Mouse (Mus musculus) forebrain, embryonic 14.5 days (tissue): ENCODE measurements around the gene 4921524J17Rik. TPM values are rescaled to one million over a fixed set of nuclear protein-coding genes. Genes with fewer than 3 reads are reported as not detected.

ENCODE experiments used
- ATAC-seq: fragments of 200-750 bp; cut with Nextera tagmentation; 2 replicates; pipeline ENCODE4 v1.8.0; 2017; ENCODE audit warnings: mild to moderate bottlenecking, moderate library complexity
- DNase-seq: peaks from one replicate; pipeline ENCODE4 v3.0.0-alpha.2; 2015; ENCODE audit warnings: low spot score
- H3K27ac ChIP-seq: fragments of 300-500 bp; sonication (generic); 2 replicates; pipeline ENCODE4 v1.5.1; 2014; ENCODE audit warnings: low read depth, mild to moderate bottlenecking, control low read depth, low read length, moderate library complexity
- H3K27me3 ChIP-seq: fragments of 300-500 bp; sonication (generic); replicated peaks from 2 replicates; pipeline ENCODE4 v1.6.1; 2014; ENCODE audit warnings: low read length, control low read depth, mixed read lengths; ENCODE audit not compliant: control insufficient read depth, insufficient read depth
- H3K36me3 ChIP-seq: fragments of 300-500 bp; sonication (generic); 2 replicates; pipeline ENCODE4 v1.6.1; 2014; ENCODE audit warnings: low read length, control low read depth; ENCODE audit not compliant: control insufficient read depth, insufficient read depth
- H3K4me1 ChIP-seq: fragments of 300-500 bp; sonication (generic); 2 replicates; pipeline ENCODE4 v1.6.1; 2014; ENCODE audit warnings: antibody characterized with exemption, low read length, control low read depth; ENCODE audit not compliant: control insufficient read depth, insufficient read depth
- H3K4me2 ChIP-seq: fragments of 300-500 bp; sonication (generic); 2 replicates; pipeline ENCODE4 v1.6.1; 2014; ENCODE audit warnings: mild to moderate bottlenecking, control low read depth, low read length
- H3K4me3 ChIP-seq: fragments of 300-500 bp; sonication (generic); 2 replicates; pipeline ENCODE4 v1.5.1; 2014; ENCODE audit warnings: low read depth, low read length, control low read depth
- H3K9ac ChIP-seq: fragments of 300-500 bp; sonication (generic); 2 replicates; pipeline ENCODE4 v1.6.1; 2014; ENCODE audit warnings: mild to moderate bottlenecking, low read length, control low read depth, moderate library complexity
- H3K9me3 ChIP-seq: fragments of 300-500 bp; sonication (generic); replicated peaks from 2 replicates; pipeline ENCODE4 v1.6.1; 2016; ENCODE audit warnings: low read length, control low read depth, mixed read lengths; ENCODE audit not compliant: control insufficient read depth
- WGBS: fragments of 180-500 bp; shearing (Covaris S2); extraction: QIAGEN DNeasy Blood & Tissue Kit; methylation state at CpG from one replicate; pipeline ENCODE4 v1.1.7; 2014; 5-methylcytosine and 5-hydroxymethylcytosine counted together
- polyA plus RNA-seq: library from polyadenylated mRNA; unstranded; fragments of >200 nt; fragmentation: Nextera tagmentation; extraction: Ambion mirVana; gene quantifications from 2 replicates; pipeline ENCODE4 v1.2.1, GENCODE M21; 2014

4921524J17Rik gene
- polyA plus RNA-seq, 1 experiment from 2014 or later, result 64.7 TPM

DNA sequence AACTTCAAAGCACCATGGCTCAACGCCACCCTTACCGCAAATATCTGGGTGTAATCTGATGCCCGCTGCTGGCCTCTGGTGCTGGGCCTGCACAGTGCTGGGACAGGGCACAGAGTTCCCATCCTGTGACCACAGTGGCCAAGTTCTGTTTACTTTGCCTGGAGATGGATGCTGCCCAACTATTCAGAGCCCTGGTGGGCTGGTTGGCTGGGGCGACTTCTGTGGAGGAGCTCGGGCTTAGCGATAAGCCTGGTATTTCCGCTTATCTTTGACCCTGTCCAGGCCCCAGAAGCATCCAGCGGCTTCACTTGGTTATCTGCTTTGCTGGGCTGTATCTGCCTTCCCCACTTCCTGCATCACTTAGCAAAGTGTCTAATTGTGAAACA, 51.8 kb downstream of the 4921524J17Rik start:
- ATAC-seq (no peak), DNase-seq (no peak)
- Histone ChIP-seq H3K9ac (no peak overlapping the region), H3K4me3 (no peak overlapping the region), H3K4me2 (no peak overlapping the region), H3K27ac (no peak overlapping the region), H3K27me3 (no peaks in the 10 kb centered on the region), H3K36me3 (no peaks in the 10 kb centered on the region), H3K9me3 (no peaks in the 10 kb centered on the region), H3K4me1 (no peaks in the 10 kb centered on the region)
- 84% methylated on average over 8 of the region's 8 CpGs for WGBS

- H3K9ac ChIP-seq, result no peak overlapping the region
- no peaks in the 10 kb centered on the region for H3K4me1 ChIP-seq
- no peak overlapping the region for H3K4me3 ChIP-seq
- DNase-seq (no peak), ATAC-seq (no peak)
- 88% methylated on average over 10 of the region's 10 CpGs for WGBS
- no peak overlapping the region for H3K27ac ChIP-seq
- no peak overlapping the region for H3K4me2 ChIP-seq
- no peaks in the 10 kb centered on the region for H3K9me3 ChIP-seq
- H3K36me3 ChIP-seq, result no peaks in the 10 kb centered on the region
- no peaks in the 10 kb centered on the region for H3K27me3 ChIP-seq
These were observed 52.4 kb downstream of the 4921524J17Rik start for GRCm38 (mm10) chr8:85380123-85380823.

DNA sequence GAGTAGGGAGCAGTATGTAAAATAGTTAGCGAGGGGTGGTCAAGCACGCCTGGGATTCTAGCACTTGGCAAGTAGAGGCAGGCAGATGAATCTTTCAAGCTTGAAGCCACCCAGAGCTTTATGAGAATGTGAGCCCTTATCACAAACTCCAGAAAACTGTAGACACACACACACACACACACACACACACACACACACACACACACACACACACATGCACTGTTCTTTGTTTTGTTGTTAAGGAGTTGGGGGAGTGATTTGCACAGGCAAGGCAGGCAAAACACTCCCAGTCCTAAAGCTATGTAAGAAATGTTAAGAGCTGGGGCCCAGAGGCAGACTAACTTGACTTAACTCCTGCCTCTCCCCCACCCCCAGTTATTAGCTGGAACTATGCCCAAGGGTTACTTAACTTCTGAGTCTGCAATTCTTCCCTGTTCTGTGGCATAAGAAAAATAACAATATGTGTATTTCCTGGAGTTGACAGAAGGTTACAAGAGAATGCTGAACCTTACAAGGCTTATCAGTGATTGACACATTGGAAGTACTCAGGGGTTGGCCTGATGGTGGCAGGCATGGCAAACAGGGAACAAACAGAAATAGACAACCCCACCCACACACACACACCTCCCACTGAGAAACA, 53.4 kb downstream of the 4921524J17Rik start:
- Histone ChIP-seq H3K9ac (no peak overlapping the region), H3K4me3 (no peak overlapping the region), H3K4me2 (no peak overlapping the region), H3K4me1 (no peaks in the 10 kb centered on the region), H3K36me3 (no peaks in the 10 kb centered on the region), H3K27ac (no peak overlapping the region), H3K27me3 (no peaks in the 10 kb centered on the region), H3K9me3 (no peaks in the 10 kb centered on the region)
- DNase-seq (no peak), ATAC-seq (no peak)
- WGBS, result 42% methylated on average over 2 of the region's 2 CpGs

GRCm38 (mm10) chr8:85376516-85376915, 56.1 kb downstream of the 4921524J17Rik start:
- Histone ChIP-seq H3K36me3 (no peaks in the 10 kb centered on the region), H3K4me2 (no peak overlapping the region), H3K9ac (no peak overlapping the region), H3K4me3 (no peak overlapping the region), H3K27me3 (no peaks in the 10 kb centered on the region), H3K27ac (no peak overlapping the region), H3K4me1 (no peaks in the 10 kb centered on the region), H3K9me3 (no peaks in the 10 kb centered on the region)
- no peak for ATAC-seq
- 50% methylated on average over 3 of the region's 3 CpGs for WGBS
- DNase-seq, result no peak

DNA sequence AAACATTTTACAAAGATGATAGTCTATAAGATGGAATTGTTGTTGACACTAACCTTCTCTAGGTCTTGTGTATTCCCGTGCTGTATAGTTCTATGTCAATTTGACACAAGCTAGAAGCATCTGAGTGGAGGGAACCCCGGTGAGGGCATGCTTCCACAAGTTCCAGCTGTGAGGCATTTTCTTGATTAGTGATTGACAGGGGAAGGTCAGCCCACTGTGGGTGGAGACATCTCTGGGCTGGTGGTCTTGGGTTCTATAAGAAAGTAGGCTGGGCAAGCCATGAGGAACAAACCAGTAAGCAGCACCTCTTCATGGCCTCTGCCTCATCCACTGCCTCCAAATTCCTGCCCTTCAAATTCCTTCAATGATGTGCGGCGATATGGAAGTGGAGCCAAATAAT, 58.3 kb downstream of the 4921524J17Rik start:
- no peaks in the 10 kb centered on the region for H3K36me3 ChIP-seq
- H3K9me3 ChIP-seq, result no peaks in the 10 kb centered on the region
- no peaks in the 10 kb centered on the region for H3K27me3 ChIP-seq
- no peaks in the 10 kb centered on the region for H3K4me1 ChIP-seq
- DNase-seq (no peak), ATAC-seq (no peak)
- WGBS, result 62% methylated on average over 4 of the region's 4 CpGs
- no peak overlapping the region for H3K4me2 ChIP-seq
- H3K9ac ChIP-seq, result no peak overlapping the region
- no peak overlapping the region for H3K4me3 ChIP-seq
- no peak overlapping the region for H3K27ac ChIP-seq

- WGBS, result 70% methylated on average over 5 of the region's 5 CpGs
These were observed 59.1 kb downstream of the 4921524J17Rik start for GRCm38 (mm10) chr8:85373435-85374039.

GRCm38 (mm10) chr8:85372465-85372839, 60.2 kb downstream of the 4921524J17Rik start:
- Histone ChIP-seq H3K27me3 (no peaks in the 10 kb centered on the region), H3K27ac (no peak overlapping the region), H3K36me3 (no peaks in the 10 kb centered on the region), H3K4me3 (no peak overlapping the region), H3K4me1 (no peaks in the 10 kb centered on the region), H3K9me3 (no peaks in the 10 kb centered on the region), H3K9ac (no peak overlapping the region), H3K4me2 (no peak overlapping the region)
- no peak for DNase-seq
- no peak for ATAC-seq
- 97% methylated on average over 1 of the region's 1 CpGs for WGBS

More at GRCm38 (mm10) chr8:85373435-85374039, 59.1 kb downstream of the 4921524J17Rik start:
- Histone ChIP-seq H3K36me3 (no peaks in the 10 kb centered on the region), H3K4me1 (no peaks in the 10 kb centered on the region), H3K4me3 (no peak overlapping the region), H3K9me3 (no peaks in the 10 kb centered on the region), H3K27ac (no peak overlapping the region), H3K9ac (no peak overlapping the region), H3K27me3 (no peaks in the 10 kb centered on the region), H3K4me2 (no peak overlapping the region)
- ATAC-seq (no peak), DNase-seq (no peak)

DNA sequence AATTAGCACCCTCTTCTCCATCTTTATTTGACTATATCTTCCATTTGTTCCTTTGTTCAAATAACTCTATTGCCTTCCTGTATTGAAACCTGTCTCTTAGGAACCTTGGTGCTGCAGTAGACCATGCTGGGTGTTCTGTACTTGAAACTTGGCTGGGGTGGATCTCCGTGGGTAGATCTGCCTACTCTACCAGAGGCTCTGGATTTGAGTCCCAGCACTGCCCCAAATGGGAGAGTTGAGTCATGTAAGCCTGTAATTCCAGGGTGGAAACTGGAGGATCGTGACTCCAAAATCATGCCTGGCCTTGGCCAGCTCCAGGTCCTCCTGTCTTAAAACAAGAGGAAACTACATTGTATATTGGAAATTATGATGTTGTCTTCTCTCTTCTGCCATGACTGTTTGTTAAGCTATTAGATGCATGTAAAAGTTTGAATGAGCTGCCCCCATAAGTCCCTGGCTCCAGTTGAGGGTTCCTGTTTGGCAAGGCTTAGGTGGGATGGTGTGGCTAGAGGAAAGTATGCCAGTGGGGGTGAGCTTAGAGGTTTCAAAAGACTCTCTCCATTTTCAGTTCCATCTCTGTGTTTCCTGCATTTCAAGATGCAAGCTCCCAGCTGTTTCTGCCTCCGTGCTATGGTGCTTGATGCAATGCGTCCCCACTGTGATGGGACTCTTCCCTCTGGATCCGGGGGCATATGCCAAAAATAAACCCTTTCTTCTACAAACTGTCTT, 60.7 kb downstream of the 4921524J17Rik start:
- Histone ChIP-seq H3K36me3 (no peaks in the 10 kb centered on the region), H3K27ac (no peak overlapping the region), H3K27me3 (no peaks in the 10 kb centered on the region), H3K9me3 (no peaks in the 10 kb centered on the region), H3K4me2 (no peak overlapping the region), H3K9ac (no peak overlapping the region), H3K4me1 (no peaks in the 10 kb centered on the region), H3K4me3 (no peak overlapping the region)
- no peak for ATAC-seq
- no peak for DNase-seq
- 84% methylated on average over 5 of the region's 5 CpGs for WGBS
